Mouse (Mus musculus): Measurements from ENCODE around the gene Kcnh4. TPM values are rescaled to one million over a fixed set of nuclear protein-coding genes. Genes with fewer than 3 reads are reported as not detected.

The Kcnh4 gene
- polyA plus RNA-seq, 1 experiment from 2014 or later: 0.15 TPM

DNA sequence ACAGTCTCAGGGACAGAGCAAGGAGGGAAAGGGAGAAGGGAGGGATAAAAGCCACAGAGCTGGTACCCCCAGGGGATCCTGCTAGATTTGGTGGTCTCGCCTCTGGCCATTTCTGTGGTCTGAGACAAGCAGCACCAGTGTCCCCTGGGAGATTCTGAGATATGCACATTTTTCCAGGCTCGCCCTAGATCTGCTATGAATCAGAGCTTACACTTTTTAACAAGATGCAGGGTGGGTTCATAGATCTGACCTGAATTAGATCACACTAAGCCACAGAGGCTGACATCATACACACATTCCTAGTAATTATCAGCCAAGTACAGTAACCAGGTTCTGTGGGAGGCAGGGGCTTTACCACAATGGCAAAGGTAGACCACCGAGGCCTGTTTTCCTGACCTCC, 30.0 kb upstream of the Kcnh4 start:
- no peaks in the 10 kb centered on the region for H3K9me3 ChIP-seq (ENCODE audit: control insufficient read depth, low read length)
- ATAC-seq: no peak
- peaks cover 15% of the 10 kb centered on the region for H3K36me3 ChIP-seq (ENCODE audit: control insufficient read depth, insufficient read depth, low read length)
- no peaks in the 10 kb centered on the region for H3K27me3 ChIP-seq (replicated peaks; ENCODE audit: control insufficient read depth, insufficient read depth, low read length)
- H3K4me3 ChIP-seq (ENCODE audit: low read length): no peak overlapping the region
- H3K9ac ChIP-seq (ENCODE audit: low read depth, low read length): no peak overlapping the region
- 83% methylated on average over 3 of the region's 3 CpGs for WGBS
- no peak overlapping the region for H3K4me2 ChIP-seq (ENCODE audit: low read depth, low read length)
- no peak overlapping the region for H3K27ac ChIP-seq (ENCODE audit: low read length)
- H3K4me1 ChIP-seq (ENCODE audit: control insufficient read depth, insufficient read depth, low read length): no peaks in the 10 kb centered on the region

DNA sequence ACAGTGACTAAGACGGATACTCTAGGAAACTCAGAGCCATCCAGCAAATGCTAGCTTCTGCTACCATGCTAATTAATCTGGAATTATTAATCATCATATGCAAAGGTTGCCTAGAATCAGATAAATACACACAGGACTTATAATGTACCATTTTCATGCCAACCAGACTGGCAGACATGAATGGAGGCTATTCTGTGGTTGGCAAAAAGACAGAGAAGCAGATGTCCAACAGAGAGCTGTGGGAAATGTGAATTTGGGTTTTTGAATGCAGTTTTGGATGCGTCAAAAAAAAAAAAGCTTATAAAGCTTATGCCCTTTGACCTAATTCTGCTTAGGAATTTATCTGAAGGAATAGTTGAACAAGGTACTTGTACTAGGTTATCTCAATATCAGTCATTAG, 26.0 kb upstream of the Kcnh4 start:
- no peaks in the 10 kb centered on the region for H3K27me3 ChIP-seq (replicated peaks; ENCODE audit: control insufficient read depth, insufficient read depth, low read length)
- no peak for ATAC-seq
- WGBS: 89% methylated on average over 2 of the region's 2 CpGs
- H3K4me3 ChIP-seq (ENCODE audit: low read length): no peak overlapping the region
- no peak overlapping the region for H3K27ac ChIP-seq (ENCODE audit: low read length)
- no peaks in the 10 kb centered on the region for H3K9me3 ChIP-seq (ENCODE audit: control insufficient read depth, low read length)
- H3K4me2 ChIP-seq (ENCODE audit: low read depth, low read length): no peak overlapping the region
- no peak overlapping the region for H3K9ac ChIP-seq (ENCODE audit: low read depth, low read length)
- no peaks in the 10 kb centered on the region for H3K4me1 ChIP-seq (ENCODE audit: control insufficient read depth, insufficient read depth, low read length)
- peaks cover 24% of the 10 kb centered on the region for H3K36me3 ChIP-seq (ENCODE audit: control insufficient read depth, insufficient read depth, low read length)

DNA sequence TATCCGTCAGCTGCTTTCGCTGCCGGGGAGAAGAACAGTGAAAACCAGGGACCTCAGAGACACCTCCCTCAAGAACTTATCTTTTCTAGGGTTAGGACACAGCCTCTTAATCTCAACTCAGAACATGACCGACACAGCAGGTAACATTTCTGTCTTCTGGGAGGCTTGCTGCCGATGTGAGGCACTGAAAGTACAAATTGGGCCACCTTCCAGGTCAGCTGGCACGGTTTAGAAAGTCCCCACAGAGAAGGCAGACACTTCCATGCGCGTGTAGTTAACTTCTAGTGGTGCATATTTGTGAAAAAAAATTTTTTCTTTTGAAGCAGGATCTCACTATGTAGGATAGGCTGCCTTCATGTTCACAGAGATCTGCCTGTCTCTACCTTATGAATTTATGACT, 24.5 kb upstream of the Kcnh4 start:
- H3K4me2 ChIP-seq (ENCODE audit: low read depth, low read length): no peak overlapping the region
- 86% methylated on average over 8 of the region's 8 CpGs for WGBS
- no peak overlapping the region for H3K4me3 ChIP-seq (ENCODE audit: low read length)
- peaks cover 21% of the 10 kb centered on the region for H3K36me3 ChIP-seq (ENCODE audit: control insufficient read depth, insufficient read depth, low read length)
- no peaks in the 10 kb centered on the region for H3K27me3 ChIP-seq (replicated peaks; ENCODE audit: control insufficient read depth, insufficient read depth, low read length)
- H3K9ac ChIP-seq (ENCODE audit: low read depth, low read length): no peak overlapping the region
- ATAC-seq: no peak
- no peaks in the 10 kb centered on the region for H3K4me1 ChIP-seq (ENCODE audit: control insufficient read depth, insufficient read depth, low read length)
- H3K27ac ChIP-seq (ENCODE audit: low read length): no peak overlapping the region
- no peaks in the 10 kb centered on the region for H3K9me3 ChIP-seq (ENCODE audit: control insufficient read depth, low read length)

GRCm38 (mm10) chr11:100782568-100782967, 22.8 kb upstream of the Kcnh4 start:
- WGBS: 86% methylated on average over 13 of the region's 13 CpGs
- Histone ChIP-seq H3K27ac (ENCODE audit: low read length) (no peak overlapping the region), H3K27me3 (replicated peaks; ENCODE audit: control insufficient read depth, insufficient read depth, low read length) (no peaks in the 10 kb centered on the region), H3K9ac (ENCODE audit: low read depth, low read length) (no peak overlapping the region), H3K4me2 (ENCODE audit: low read depth, low read length) (no peak overlapping the region), H3K9me3 (ENCODE audit: control insufficient read depth, low read length) (no peaks in the 10 kb centered on the region), H3K36me3 (ENCODE audit: control insufficient read depth, insufficient read depth, low read length) (peaks cover 13% of the 10 kb centered on the region), H3K4me3 (ENCODE audit: low read length) (no peak overlapping the region), H3K4me1 (ENCODE audit: control insufficient read depth, insufficient read depth, low read length) (no peaks in the 10 kb centered on the region)
- ATAC-seq: no peak

- Histone ChIP-seq H3K4me2 (ENCODE audit: low read depth, low read length) (no peak overlapping the region), H3K9me3 (ENCODE audit: control insufficient read depth, low read length) (no peaks in the 10 kb centered on the region), H3K4me3 (ENCODE audit: low read length) (no peak overlapping the region), H3K27me3 (replicated peaks; ENCODE audit: control insufficient read depth, insufficient read depth, low read length) (no peaks in the 10 kb centered on the region), H3K4me1 (ENCODE audit: control insufficient read depth, insufficient read depth, low read length) (no peaks in the 10 kb centered on the region), H3K27ac (ENCODE audit: low read length) (no peak overlapping the region), H3K9ac (ENCODE audit: low read depth, low read length) (no peak overlapping the region), H3K36me3 (ENCODE audit: control insufficient read depth, insufficient read depth, low read length) (peaks cover 13% of the 10 kb centered on the region)
- ATAC-seq: no peak
- WGBS: 89% methylated on average over 15 of the region's 15 CpGs
Observed at GRCm38 (mm10) chr11:100781763-100782475, 22.2 kb upstream of the Kcnh4 start.

DNA sequence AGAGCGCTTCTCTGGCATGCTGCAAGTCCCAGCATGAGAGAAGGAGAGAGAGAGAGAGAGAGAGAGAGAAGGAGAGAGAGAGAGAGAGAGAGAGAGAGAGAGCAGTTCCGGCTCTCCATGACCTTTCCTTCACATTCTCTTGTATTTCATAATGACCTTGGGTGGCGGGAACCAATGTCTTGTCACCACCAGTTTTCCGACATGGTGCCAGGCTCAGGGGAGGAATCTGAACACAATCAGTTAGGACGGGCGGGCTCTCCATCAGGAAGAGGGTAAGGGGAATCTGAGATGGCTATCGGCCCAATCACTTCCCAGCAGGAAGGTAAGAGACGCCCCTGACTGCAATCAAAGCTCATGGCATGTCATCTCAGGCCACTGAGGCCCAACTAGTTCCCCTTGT, 20.5 kb upstream of the Kcnh4 start:
- H3K36me3 ChIP-seq (ENCODE audit: control insufficient read depth, insufficient read depth, low read length): peaks cover 11% of the 10 kb centered on the region
- WGBS: 79% methylated on average over 8 of the region's 8 CpGs
- no peak overlapping the region for H3K27ac ChIP-seq (ENCODE audit: low read length)
- H3K4me1 ChIP-seq (ENCODE audit: control insufficient read depth, insufficient read depth, low read length): no peaks in the 10 kb centered on the region
- no peak for ATAC-seq
- no peak overlapping the region for H3K4me2 ChIP-seq (ENCODE audit: low read depth, low read length)
- H3K9me3 ChIP-seq (ENCODE audit: control insufficient read depth, low read length): no peaks in the 10 kb centered on the region
- H3K9ac ChIP-seq (ENCODE audit: low read depth, low read length): no peak overlapping the region
- H3K27me3 ChIP-seq (replicated peaks; ENCODE audit: control insufficient read depth, insufficient read depth, low read length): no peaks in the 10 kb centered on the region
- H3K4me3 ChIP-seq (ENCODE audit: low read length): no peak overlapping the region

DNA sequence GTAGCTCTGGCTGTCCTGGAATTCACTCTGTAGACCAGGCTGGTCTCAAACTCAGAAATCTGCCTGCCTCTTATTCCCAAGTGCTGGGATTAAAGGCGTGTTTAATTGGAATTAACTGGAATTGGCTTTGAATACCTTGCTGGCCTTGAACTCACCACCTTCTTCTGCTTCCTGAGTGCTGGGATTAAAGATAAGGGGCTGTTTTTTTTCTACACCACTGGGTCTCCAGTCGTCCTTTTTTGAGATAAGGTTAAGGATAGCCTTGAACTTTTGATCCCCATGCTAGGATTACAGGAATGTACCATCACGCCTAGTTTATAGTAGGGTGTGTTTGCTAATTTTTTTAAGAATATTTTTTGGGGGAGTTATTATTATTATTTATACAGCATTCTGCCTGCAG, 18.3 kb upstream of the Kcnh4 start:
- ATAC-seq: no peak
- Histone ChIP-seq H3K9ac (ENCODE audit: low read depth, low read length) (no peak overlapping the region), H3K36me3 (ENCODE audit: control insufficient read depth, insufficient read depth, low read length) (peaks cover 5% of the 10 kb centered on the region), H3K4me3 (ENCODE audit: low read length) (no peak overlapping the region), H3K27ac (ENCODE audit: low read length) (no peak overlapping the region), H3K27me3 (replicated peaks; ENCODE audit: control insufficient read depth, insufficient read depth, low read length) (no peaks in the 10 kb centered on the region), H3K4me1 (ENCODE audit: control insufficient read depth, insufficient read depth, low read length) (no peaks in the 10 kb centered on the region), H3K9me3 (ENCODE audit: control insufficient read depth, low read length) (no peaks in the 10 kb centered on the region), H3K4me2 (ENCODE audit: low read depth, low read length) (no peak overlapping the region)
- WGBS: 70% methylated on average over 3 of the region's 3 CpGs

DNA sequence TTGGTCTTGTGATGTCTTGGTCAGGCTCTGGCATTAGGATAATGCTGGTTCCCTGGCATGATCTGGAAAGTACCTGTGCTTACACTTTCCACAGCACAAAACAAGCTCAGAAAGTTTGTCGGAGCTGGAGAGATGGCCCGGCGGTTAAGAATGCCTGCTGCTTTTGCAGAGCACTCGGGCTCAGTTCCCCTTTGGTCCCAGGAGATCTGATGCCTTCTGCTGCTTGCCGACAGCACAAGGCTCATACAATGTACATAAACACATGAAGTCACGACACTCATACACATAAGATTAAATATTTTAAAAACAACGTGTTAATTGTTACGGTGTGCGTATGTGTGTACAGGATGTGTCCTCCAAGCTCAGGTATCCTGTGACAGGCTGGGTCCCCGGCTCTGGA, 16.2 kb upstream of the Kcnh4 start:
- Histone ChIP-seq H3K36me3 (ENCODE audit: control insufficient read depth, insufficient read depth, low read length) (no peaks in the 10 kb centered on the region), H3K27ac (ENCODE audit: low read length) (no peak overlapping the region), H3K9ac (ENCODE audit: low read depth, low read length) (no peak overlapping the region), H3K27me3 (replicated peaks; ENCODE audit: control insufficient read depth, insufficient read depth, low read length) (no peaks in the 10 kb centered on the region), H3K4me2 (ENCODE audit: low read depth, low read length) (no peak overlapping the region), H3K4me1 (ENCODE audit: control insufficient read depth, insufficient read depth, low read length) (no peaks in the 10 kb centered on the region), H3K4me3 (ENCODE audit: low read length) (no peak overlapping the region), H3K9me3 (ENCODE audit: control insufficient read depth, low read length) (no peaks in the 10 kb centered on the region)
- no peak for ATAC-seq
- 83% methylated on average over 10 of the region's 10 CpGs for WGBS

GRCm38 (mm10) chr11:100774261-100774660, 14.5 kb upstream of the Kcnh4 start:
- WGBS: 73% methylated on average over 4 of the region's 4 CpGs
- Histone ChIP-seq H3K9me3 (ENCODE audit: control insufficient read depth, low read length) (no peaks in the 10 kb centered on the region), H3K4me3 (ENCODE audit: low read length) (no peak overlapping the region), H3K36me3 (ENCODE audit: control insufficient read depth, insufficient read depth, low read length) (no peaks in the 10 kb centered on the region), H3K27me3 (replicated peaks; ENCODE audit: control insufficient read depth, insufficient read depth, low read length) (no peaks in the 10 kb centered on the region), H3K9ac (ENCODE audit: low read depth, low read length) (no peak overlapping the region), H3K4me2 (ENCODE audit: low read depth, low read length) (no peak overlapping the region), H3K4me1 (ENCODE audit: control insufficient read depth, insufficient read depth, low read length) (peaks cover 5% of the 10 kb centered on the region), H3K27ac (ENCODE audit: low read length) (no peak overlapping the region)
- ATAC-seq: no peak

Data from intestine, embryonic 16.5 days (tissue).